Mouse (Mus musculus): ENCODE measurements around the gene Patz1. TPM values are rescaled to one million over a fixed set of nuclear protein-coding genes. Genes with fewer than 3 reads are reported as not detected.

Patz1 gene
- polyA plus RNA-seq, 1 experiment from 2014 or later, result 30.5 TPM

DNA sequence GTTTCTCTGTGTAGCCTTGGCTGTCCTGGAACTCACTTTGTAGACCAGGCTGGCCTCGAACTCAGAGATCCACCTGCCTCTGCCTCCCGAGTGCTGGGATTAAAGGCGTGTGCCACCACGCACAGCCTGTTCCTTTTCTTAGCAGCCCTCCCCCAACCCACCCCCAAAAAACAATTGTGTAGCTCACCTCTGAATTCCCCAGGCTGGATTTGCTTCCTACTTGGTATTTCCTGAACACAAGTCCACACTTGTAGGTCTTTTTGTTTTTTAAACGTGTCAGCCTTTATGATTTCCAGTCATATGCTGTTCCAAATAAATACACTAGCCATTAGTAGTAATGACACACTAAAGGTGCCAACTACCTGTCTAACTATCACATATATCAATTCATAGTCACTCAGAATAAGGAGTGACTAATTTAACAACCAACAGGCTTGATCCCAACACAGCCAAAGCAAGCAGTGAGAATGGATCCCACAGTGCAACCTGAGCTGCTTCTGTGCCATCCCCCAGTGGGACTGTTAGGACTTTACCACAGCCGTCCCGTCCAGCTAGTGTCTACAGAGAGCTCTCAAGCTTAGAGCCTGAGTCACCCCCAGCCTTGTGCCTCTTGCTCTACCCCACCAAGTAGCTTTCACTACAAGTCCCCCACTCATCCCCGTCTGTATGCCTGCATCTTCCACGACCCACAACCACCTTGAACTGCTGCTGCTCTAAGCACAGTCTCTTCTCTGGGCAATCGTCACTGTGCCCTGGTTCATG, 23.1 kb downstream of the Patz1 start:
- no peaks in the 10 kb centered on the region for H3K27me3 ChIP-seq (replicated peaks)
- WGBS (ENCODE audit: insufficient replicate concordance), result 62% methylated on average over 10 of the region's 10 CpGs
- H3K4me1 ChIP-seq, result peaks cover 43% of the 10 kb centered on the region
- H3K4me3 ChIP-seq, result no peak overlapping the region
- no peak for ATAC-seq
- no peak overlapping the region for H3K9ac ChIP-seq
- no peak overlapping the region for H3K4me2 ChIP-seq
- H3K36me3 ChIP-seq, result peaks cover 59% of the 10 kb centered on the region
- no peaks in the 10 kb centered on the region for H3K9me3 ChIP-seq (replicated peaks)
- H3K27ac ChIP-seq, result no peak overlapping the region

DNA sequence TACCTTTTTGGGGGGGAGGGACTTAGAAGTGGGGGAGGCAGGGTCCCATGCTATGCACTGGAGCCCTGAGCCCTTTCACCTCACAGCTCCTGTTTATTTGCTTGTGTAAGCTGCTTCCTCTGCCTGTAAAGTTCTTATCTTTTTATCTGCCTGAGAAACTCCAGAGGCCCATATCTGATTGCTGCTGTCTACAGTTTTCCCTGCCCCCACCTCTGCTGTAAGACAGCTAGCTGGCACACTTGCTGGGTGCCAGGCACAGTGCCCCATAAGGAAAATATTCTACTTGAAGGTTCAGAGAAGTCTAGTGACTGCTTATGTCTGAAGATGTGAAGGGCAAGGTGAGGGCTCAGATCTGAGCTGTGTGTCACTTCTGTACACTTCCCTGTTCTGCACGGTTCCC, 24.6 kb downstream of the Patz1 start:
- Histone ChIP-seq H3K4me1 (peaks cover 43% of the 10 kb centered on the region), H3K4me2 (no peak overlapping the region), H3K36me3 (peaks cover 50% of the 10 kb centered on the region), H3K27ac (peak overlapping the region; percentile 7; the same call in 1 of the 2 replicates), H3K9ac (no peak overlapping the region), H3K27me3 (replicated peaks) (no peaks in the 10 kb centered on the region), H3K4me3 (no peak overlapping the region), H3K9me3 (replicated peaks) (no peaks in the 10 kb centered on the region)
- 39% methylated on average over 1 of the region's 1 CpGs for WGBS (ENCODE audit: insufficient replicate concordance)
- ATAC-seq, result 0 out of 2 replicates have a peak, but pooled peaks have one; percentile 14

DNA sequence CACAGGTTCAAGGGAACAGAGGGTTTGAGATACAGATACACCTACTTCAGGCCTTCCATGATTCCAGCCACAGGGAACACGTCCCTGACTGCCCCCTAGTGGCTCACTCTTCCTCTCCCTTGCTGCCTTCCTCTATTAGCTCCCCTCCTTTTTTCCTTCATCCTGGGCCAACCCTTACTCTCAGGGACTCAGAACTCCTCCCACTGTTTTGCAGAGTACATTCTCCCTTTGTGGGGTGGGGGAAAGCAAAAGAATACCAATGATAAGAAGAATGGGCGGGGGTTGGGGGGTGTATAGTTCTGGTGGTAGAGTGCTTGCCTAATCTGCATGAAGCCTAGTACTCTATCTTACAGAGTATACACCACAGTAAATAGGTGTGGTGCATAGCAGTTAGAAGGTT, 25.5 kb downstream of the Patz1 start:
- no peaks in the 10 kb centered on the region for H3K9me3 ChIP-seq (replicated peaks)
- H3K36me3 ChIP-seq, result peaks cover 42% of the 10 kb centered on the region
- H3K4me3 ChIP-seq, result no peak overlapping the region
- no peak overlapping the region for H3K27ac ChIP-seq
- H3K27me3 ChIP-seq (replicated peaks), result no peaks in the 10 kb centered on the region
- H3K4me1 ChIP-seq, result peaks cover 43% of the 10 kb centered on the region
- H3K9ac ChIP-seq, result no peak overlapping the region
- ATAC-seq, result peak; percentile 69
- WGBS (ENCODE audit: insufficient replicate concordance), result 15% methylated on average over 2 of the region's 2 CpGs
- no peak overlapping the region for H3K4me2 ChIP-seq

DNA sequence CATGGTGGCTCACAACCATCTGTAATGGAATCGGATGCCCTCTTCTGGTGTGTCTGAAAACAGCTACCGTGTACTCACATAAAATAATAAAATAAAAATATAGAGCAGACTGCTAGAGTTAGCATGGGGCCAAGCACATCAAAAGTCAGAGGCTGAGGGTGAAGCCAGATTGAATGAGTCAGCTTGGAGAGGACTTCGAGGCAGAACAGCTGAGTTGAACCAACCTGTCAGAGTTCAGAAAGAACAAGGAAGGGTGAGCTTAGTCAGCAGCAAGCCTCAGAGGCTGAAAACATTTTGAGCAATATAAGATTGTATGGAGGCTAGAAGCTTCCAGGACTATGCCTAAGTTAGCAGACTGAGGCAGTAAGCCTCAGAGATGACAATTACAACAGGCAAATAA, 29.6 kb downstream of the Patz1 start:
- no peak overlapping the region for H3K4me3 ChIP-seq
- ATAC-seq, result no peak
- H3K9me3 ChIP-seq (replicated peaks), result no peaks in the 10 kb centered on the region
- no peak overlapping the region for H3K9ac ChIP-seq
- H3K27ac ChIP-seq, result no peak overlapping the region
- H3K4me2 ChIP-seq, result no peak overlapping the region
- WGBS (ENCODE audit: insufficient replicate concordance), result 67% methylated on average over 3 of the region's 3 CpGs
- H3K27me3 ChIP-seq (replicated peaks), result no peaks in the 10 kb centered on the region
- peaks cover 11% of the 10 kb centered on the region for H3K4me1 ChIP-seq
- H3K36me3 ChIP-seq, result peaks cover 13% of the 10 kb centered on the region

DNA sequence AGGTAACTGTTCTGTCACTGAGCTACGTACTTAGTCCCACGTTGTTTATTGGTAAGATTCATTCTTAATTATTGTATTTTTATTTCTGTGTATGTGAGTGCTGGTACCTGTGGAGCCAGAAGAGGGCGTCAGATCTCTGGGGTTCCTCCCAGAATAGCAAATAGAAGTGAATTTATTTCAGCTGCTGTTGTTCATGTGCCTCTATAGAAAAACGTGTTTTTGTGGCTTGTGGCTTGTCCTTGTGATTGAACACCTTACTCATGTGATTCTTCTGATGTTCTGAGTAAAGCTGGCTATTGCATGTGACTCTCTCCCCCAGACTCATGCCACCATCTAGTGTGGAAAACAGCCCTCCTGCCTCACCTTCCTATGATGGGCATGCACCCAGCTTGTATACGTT, 39.6 kb downstream of the Patz1 start:
- Histone ChIP-seq H3K27me3 (replicated peaks) (peaks cover 34% of the 10 kb centered on the region), H3K9me3 (replicated peaks) (no peaks in the 10 kb centered on the region), H3K4me3 (no peak overlapping the region), H3K36me3 (no peaks in the 10 kb centered on the region), H3K4me1 (peaks cover 25% of the 10 kb centered on the region), H3K9ac (no peak overlapping the region), H3K4me2 (no peak overlapping the region), H3K27ac (no peak overlapping the region)
- ATAC-seq, result no peak
- WGBS (ENCODE audit: insufficient replicate concordance), result 65% methylated on average over 5 of the region's 5 CpGs

DNA sequence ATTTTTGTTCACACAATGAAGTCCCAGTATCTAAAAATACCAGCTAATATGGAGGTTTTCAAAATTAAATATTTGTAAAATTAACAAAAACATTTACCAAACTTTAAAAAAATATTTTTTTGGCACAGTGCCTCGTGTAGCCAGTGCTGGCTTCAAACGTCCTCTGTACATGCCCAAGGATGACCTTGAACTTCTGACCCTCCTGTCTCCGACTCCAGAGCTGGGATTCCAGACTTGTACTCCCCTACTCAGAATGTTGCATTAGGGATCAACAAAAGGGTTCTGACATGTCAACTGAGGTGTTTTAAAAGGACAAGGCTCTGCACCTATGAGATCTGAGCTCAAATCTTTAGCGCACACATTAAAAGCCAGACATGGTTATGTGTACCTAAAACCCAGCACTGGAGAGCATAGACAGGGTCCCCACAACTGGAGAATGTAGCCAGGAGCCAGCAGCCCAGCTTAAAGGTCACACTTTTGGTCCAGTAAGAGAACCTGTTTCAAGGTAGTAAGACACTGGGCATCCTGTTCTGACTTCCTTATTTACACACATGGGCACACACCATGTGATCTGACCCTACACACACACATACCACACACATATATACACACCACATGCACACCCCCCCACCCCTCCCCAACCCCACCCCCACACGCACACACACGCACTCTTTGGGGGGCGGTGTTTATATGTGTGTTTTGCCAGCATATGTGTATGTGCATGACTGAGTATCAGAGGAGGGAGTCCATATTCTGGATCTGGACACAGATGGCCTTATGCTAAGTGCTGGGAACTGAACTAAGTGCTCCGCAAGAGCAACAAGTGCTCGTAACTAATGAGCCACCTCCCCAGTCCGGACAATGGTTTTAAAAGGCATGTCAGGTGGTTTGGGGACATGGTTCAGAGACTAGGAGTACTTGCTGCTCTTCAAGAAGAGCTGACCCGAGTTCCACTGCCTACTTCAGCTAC, 40.4 kb downstream of the Patz1 start:
- Histone ChIP-seq H3K27me3 (replicated peaks) (peaks cover 40% of the 10 kb centered on the region), H3K36me3 (no peaks in the 10 kb centered on the region), H3K4me3 (no peak overlapping the region), H3K27ac (no peak overlapping the region), H3K9ac (no peak overlapping the region), H3K4me2 (no peak overlapping the region), H3K9me3 (replicated peaks) (no peaks in the 10 kb centered on the region), H3K4me1 (peaks cover 25% of the 10 kb centered on the region)
- ATAC-seq, result no peak
- 69% methylated on average over 11 of the region's 11 CpGs for WGBS (ENCODE audit: insufficient replicate concordance)

DNA sequence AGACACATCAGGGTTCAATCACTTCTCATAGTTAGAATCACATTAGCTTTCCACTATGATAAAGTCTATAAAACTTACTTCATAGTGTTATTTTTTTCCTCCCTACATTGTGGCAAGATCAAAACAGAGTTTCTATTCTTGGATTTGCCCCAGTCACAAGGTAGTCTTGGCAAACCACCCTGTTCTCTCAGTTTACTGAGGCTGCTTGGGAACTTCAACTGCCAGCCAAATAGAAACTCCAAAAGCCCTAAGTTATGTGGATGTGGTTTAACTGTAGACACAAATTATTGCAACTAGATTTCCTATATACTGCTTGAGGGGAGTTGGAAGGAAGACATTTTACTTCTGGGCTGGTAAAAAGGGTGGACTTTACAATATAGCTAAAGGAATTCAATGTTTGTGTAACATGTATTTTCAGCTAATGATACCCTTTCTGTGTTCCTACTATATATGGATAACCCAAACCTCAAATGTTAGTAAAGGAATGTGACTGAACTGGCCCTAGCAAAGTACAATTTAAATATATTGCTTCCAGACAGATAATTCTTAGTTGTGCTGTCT, 41.3 kb downstream of the Patz1 start, which contains the start of gene Pik3ip1:
Pik3ip1 (plus strand) TSS at position 511 of the 561 bp plus-strand sequence.
- no peaks in the 10 kb centered on the region for H3K9me3 ChIP-seq (replicated peaks)
- no peak for ATAC-seq
- peak within 1 kb of the TSS; percentile 82 for H3K4me2 ChIP-seq
- H3K4me3 ChIP-seq, result peak within 1 kb of the TSS; percentile 49
- peaks cover 49% of the 10 kb centered on the region for H3K27me3 ChIP-seq (replicated peaks)
- H3K4me1 ChIP-seq, result peaks cover 28% of the 10 kb centered on the region
- H3K27ac ChIP-seq, result no peak within 1 kb of the TSS
- no peaks in the 10 kb centered on the region for H3K36me3 ChIP-seq
- 0 out of 2 replicates have a peak within 1 kb of the TSS, but pooled peaks have one; percentile 7 for H3K9ac ChIP-seq

DNA sequence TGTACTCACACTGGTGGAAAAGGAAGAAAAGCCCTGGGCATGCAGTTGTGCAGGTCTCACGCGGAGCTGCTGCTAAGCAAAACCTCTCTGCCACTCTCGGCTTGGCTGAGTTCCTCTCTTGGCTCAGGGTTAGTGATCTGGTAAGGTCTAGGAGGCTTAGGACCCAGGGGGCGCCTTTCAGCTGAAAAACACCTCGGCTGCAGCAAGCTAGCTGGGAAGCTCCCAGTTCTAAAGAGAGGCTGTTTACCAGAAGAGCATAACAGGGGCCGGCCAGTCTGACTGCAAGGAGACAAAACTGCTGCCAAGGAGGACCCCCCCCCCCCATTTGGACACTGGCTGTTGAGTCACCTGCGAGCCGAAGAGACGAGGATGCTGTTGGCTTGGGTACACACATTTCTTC, 41.9 kb downstream of the Patz1 start:
- Histone ChIP-seq H3K27ac (no peak overlapping the region), H3K4me1 (peaks cover 34% of the 10 kb centered on the region), H3K9ac (0 out of 2 replicates have a peak overlapping the region, but pooled peaks have one; percentile 7), H3K9me3 (replicated peaks) (no peaks in the 10 kb centered on the region), H3K36me3 (no peaks in the 10 kb centered on the region), H3K27me3 (replicated peaks) (peaks cover 55% of the 10 kb centered on the region), H3K4me2 (peak overlapping the region; percentile 82), H3K4me3 (peak overlapping the region; percentile 49)
- no peak for ATAC-seq
- WGBS (ENCODE audit: insufficient replicate concordance), result 3% methylated on average over 9 of the region's 9 CpGs

DNA sequence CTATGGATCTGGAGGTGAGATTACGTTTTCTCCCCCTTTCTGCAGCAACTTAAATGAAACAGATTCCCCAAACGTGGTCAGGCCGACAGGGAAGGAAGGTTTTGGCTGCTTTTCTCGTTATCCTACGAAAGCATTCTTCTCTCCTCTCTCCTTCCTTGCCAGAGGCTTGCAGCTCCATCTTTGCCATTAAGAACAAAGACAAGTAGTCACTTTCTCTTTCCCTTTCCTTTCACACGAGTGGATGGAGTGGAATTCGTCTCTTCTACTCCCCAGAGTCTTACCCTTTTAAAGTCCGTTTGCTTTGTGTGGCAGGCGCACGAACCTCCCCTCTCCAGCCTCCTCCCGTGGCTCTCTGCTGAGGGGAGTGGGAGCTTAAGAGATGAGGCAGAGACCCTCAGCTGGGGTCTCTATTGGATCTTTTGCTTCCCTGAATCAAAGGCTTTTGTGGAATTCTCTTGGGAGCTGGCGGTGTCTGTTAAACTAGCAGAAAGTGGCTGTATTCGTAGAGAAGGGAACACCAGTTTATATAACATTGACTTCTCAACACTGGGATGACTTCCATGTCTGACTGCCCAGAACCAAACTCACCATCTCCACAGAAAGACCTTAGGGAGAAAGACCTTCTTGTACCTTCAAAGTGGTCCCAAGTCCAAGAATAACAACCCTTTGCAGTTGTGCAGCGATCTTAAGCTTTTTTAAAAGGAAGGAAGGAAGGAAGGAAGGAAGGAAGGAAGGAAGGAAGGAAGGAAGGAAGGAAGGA, 42.5 kb downstream of the Patz1 start:
- Histone ChIP-seq H3K9me3 (replicated peaks) (no peaks in the 10 kb centered on the region), H3K9ac (peak overlapping the region; percentile 7; the same call in 1 of the 2 replicates), H3K27me3 (replicated peaks) (peaks cover 59% of the 10 kb centered on the region), H3K36me3 (no peaks in the 10 kb centered on the region), H3K4me1 (peaks cover 40% of the 10 kb centered on the region), H3K4me2 (peak overlapping the region; percentile 82), H3K27ac (no peak overlapping the region), H3K4me3 (peak overlapping the region; percentile 49)
- WGBS (ENCODE audit: insufficient replicate concordance), result 9% methylated on average over 14 of the region's 14 CpGs
- ATAC-seq, result no peak

DNA sequence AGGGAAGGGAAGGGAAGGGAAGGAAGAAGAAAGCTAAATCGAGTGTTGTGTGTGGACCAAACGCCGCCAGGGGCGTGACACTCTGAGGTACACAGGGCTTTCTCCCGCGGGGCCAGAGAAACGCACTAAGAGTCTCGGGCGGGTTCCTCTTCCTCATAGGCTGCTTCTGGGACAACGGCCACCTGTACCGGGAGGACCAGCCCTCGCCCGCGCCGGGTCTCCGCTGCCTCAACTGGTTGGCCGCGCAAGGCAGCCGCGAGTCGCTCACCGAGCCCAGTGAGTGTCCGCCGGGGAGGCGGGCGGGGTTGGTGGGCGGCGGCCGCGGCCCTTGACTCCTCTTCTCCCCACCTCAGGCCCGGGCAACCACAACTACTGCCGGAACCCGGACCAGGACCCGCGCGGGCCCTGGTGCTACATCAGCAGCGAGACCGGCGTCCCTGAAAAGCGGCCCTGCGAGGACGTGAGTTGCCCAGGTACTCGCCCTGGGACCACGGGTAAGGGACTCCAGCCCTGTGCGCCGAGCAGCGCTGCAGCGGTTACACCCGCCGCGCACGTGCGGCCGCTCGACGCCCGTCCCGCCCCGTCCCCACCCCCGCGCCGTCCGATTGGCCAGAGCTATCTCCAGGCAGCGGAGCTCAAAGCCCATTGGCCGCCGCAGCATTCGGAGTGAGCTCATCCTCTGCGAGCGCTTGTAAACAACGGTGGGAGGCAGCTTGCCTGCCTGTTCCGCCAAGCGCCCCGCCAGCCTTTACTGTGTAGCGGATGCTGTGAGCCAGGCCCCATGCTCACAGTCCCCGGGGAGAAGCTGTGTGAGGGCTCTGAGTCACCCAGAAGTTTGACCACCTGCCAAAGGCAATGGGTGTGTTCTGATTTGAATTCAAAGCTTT, 43.3 kb downstream of the Patz1 start:
- Histone ChIP-seq H3K9ac (peak overlapping the region; percentile 57), H3K4me1 (peaks cover 43% of the 10 kb centered on the region), H3K27ac (0 out of 2 replicates have a peak overlapping the region, but pooled peaks have one; percentile 25), H3K4me3 (peak overlapping the region; percentile 49), H3K9me3 (replicated peaks) (no peaks in the 10 kb centered on the region), H3K36me3 (no peaks in the 10 kb centered on the region), H3K4me2 (peak overlapping the region; percentile 82), H3K27me3 (replicated peaks) (peaks cover 59% of the 10 kb centered on the region)
- WGBS (ENCODE audit: insufficient replicate concordance), result under 1% methylated on average over 75 of the region's 75 CpGs
- ATAC-seq, result peak; percentile 96
